Mouse (Mus musculus): Measurements from ENCODE around the gene Aak1. TPM values are rescaled to one million over a fixed set of nuclear protein-coding genes. Genes with fewer than 3 reads are reported as not detected.

Aak1 gene
- polyA plus RNA-seq, 1 experiment: 22.8 TPM

DNA sequence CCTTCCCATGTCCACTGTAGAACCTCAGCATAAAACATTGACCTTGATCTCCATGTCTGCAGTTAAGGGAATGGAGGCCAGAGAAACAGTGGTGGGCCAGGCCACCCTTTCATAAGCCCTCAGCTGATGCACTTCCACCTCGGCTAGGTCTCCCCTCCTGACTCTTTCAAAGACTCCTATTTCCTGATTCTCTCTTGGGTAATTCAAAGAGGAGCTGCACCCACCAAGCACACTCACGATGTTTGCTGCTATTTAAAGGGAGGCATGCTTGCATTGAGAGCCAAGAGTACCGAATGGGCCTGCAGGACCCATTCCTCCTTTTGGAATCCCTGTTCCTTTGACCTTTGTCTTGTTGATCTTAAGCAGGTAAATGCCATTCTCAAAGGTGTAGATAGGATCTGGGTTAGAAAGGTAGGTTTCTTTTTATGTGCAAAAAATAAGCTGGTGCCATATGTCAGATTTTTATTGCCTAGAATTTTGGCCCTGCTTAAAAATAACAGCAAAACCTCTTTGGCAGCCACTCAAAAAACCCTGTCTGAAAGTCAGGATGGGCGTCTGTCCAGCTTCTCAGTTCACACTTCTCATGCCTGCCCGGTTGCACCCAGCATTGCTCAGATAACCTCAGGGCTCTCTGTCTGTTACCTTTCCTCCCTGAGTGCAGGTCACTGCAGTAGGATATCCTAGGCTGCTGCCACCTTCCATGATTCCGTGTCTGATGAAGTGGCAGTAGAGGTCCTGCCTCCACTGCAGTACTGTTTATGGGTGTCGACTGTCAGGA, 68.9 kb downstream of the Aak1 start:
- H3K27ac ChIP-seq (ENCODE audit: insufficient read depth, low read depth, low read length): no peak overlapping the region
- H3K27me3 ChIP-seq (ENCODE audit: control insufficient read depth, insufficient read depth, low read length): no peaks in the 10 kb centered on the region
- no peaks in the 10 kb centered on the region; the same call in 1 of the 2 replicates for H3K4me1 ChIP-seq (ENCODE audit: control insufficient read depth, insufficient read depth, insufficient read length, low read length)
- H3K36me3 ChIP-seq (ENCODE audit: control insufficient read depth, insufficient read depth, low read length): peaks cover 2% of the 10 kb centered on the region; the same call in 1 of the 2 replicates
- TF ChIP-seq POLR2A (IDR thresholded peaks at IDR 0.05; ENCODE audit: low read depth, low read length) (no peak), CTCF (IDR thresholded peaks at IDR 0.05; ENCODE audit: extremely low read depth, insufficient read length, insufficient replicate concordance, low read depth, low read length) (no peak)
- no peak overlapping the region for H3K4me3 ChIP-seq (ENCODE audit: low read depth, low read length)
- 37% methylated on average over 7 of the region's 7 CpGs for WGBS

DNA sequence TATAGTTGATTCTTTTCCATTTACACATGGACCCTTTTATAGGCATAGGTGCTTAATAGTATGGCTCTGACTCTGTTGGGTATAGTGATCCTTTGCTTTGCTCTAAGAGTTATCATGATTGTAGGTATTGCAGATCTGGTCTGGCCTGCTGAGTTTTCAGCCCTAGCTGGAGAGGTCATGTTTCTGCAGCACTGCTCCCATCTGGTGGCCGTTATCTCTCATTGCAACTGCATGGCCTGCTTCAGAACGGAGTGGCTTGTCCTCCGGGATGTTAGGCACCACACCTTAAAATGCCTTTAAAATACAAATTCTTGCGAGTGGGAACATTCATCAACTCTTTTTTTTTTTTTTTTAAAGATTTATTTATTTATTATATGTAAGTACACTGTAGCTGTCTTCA, 72.6 kb downstream of the Aak1 start:
- H3K4me3 ChIP-seq (ENCODE audit: low read depth, low read length): no peak overlapping the region
- H3K36me3 ChIP-seq (ENCODE audit: control insufficient read depth, insufficient read depth, low read length): peaks cover 19% of the 10 kb centered on the region
- WGBS: 9% methylated on average over 4 of the region's 4 CpGs
- H3K27me3 ChIP-seq (ENCODE audit: control insufficient read depth, insufficient read depth, low read length): no peaks in the 10 kb centered on the region
- TF ChIP-seq POLR2A (IDR thresholded peaks at IDR 0.05; ENCODE audit: low read depth, low read length) (no peak), CTCF (IDR thresholded peaks at IDR 0.05; ENCODE audit: extremely low read depth, insufficient read length, insufficient replicate concordance, low read depth, low read length) (peak; percentile 80; the same call in 1 of the 2 replicates)
- no peaks in the 10 kb centered on the region; the same call in 1 of the 2 replicates for H3K4me1 ChIP-seq (ENCODE audit: control insufficient read depth, insufficient read depth, insufficient read length, low read length)
- H3K27ac ChIP-seq (ENCODE audit: insufficient read depth, low read depth, low read length): no peak overlapping the region

DNA sequence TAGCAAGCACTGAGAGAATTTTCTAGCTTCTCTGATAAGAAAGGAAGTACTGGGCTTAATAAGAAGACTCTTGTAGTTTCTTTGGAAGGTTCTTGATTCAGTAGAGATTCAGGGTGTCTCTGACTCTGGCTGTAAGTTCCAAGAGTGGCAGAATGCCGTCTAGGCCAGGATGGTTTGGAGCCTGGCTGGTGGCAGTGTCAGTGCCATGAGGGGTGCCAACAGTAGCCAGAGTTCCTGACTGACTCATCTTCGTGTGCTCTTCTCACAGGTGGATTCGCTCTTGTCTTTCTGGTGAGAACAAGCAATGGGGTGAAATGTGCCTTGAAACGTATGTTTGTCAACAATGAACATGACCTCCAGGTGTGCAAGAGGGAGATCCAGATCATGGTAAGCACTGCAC, 75.4 kb downstream of the Aak1 start:
- Histone ChIP-seq H3K4me3 (ENCODE audit: low read depth, low read length) (no peak overlapping the region), H3K4me1 (ENCODE audit: control insufficient read depth, insufficient read depth, insufficient read length, low read length) (no peaks in the 10 kb centered on the region), H3K36me3 (ENCODE audit: control insufficient read depth, insufficient read depth, low read length) (peaks cover 22% of the 10 kb centered on the region), H3K27me3 (ENCODE audit: control insufficient read depth, insufficient read depth, low read length) (no peaks in the 10 kb centered on the region), H3K27ac (ENCODE audit: insufficient read depth, low read depth, low read length) (no peak overlapping the region)
- TF ChIP-seq POLR2A (IDR thresholded peaks at IDR 0.05; ENCODE audit: low read depth, low read length) (no peak), CTCF (IDR thresholded peaks at IDR 0.05; ENCODE audit: extremely low read depth, insufficient read length, insufficient replicate concordance, low read depth, low read length) (no peak)
- 95% methylated on average over 4 of the region's 4 CpGs for WGBS

DNA sequence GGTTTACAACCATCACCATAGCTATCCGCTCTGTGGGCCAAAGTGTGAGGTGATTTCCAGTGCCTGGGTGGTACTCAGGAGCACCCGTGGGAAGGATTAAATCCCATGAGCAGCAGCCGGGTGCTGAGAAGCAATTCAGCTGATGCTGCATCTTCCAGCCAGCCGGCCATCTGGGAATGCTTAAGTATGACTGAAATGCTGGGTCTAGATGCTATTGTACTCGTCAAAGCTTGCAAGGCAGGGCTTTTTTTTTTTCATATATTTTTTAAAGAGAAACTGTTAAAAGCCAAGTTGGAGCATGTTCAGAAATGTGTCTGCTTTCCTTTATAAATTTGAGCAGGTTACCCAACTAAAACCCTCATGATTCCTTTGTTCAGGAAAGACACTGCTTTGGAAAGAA, 85.2 kb downstream of the Aak1 start:
- TF ChIP-seq POLR2A (IDR thresholded peaks at IDR 0.05; ENCODE audit: low read depth, low read length) (no peak), CTCF (IDR thresholded peaks at IDR 0.05; ENCODE audit: extremely low read depth, insufficient read length, insufficient replicate concordance, low read depth, low read length) (no peak)
- H3K27ac ChIP-seq (ENCODE audit: insufficient read depth, low read depth, low read length): no peak overlapping the region
- no peaks in the 10 kb centered on the region for H3K27me3 ChIP-seq (ENCODE audit: control insufficient read depth, insufficient read depth, low read length)
- 82% methylated on average over 5 of the region's 5 CpGs for WGBS
- H3K4me1 ChIP-seq (ENCODE audit: control insufficient read depth, insufficient read depth, insufficient read length, low read length): no peaks in the 10 kb centered on the region
- peaks cover 21% of the 10 kb centered on the region for H3K36me3 ChIP-seq (ENCODE audit: control insufficient read depth, insufficient read depth, low read length)
- no peak overlapping the region for H3K4me3 ChIP-seq (ENCODE audit: low read depth, low read length)

DNA sequence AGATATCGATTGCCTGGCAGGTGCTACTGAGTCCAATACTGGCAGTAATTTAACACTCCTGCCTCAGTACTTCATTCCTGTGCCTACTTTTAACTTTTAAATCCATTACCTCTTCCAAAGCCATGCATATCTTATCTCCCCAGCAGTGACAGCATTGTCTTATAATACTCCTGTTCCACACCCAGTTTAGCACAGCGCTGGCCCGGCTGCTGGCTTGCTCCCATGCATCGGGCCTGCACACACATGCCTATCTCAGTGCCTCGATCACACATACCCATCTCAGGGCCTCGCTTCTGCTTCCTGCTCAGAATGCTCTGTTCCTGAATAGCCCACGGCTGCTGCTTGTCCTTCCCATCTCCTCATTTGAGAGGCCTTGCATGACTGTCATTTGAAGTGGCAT, 90.5 kb downstream of the Aak1 start:
- Histone ChIP-seq H3K36me3 (ENCODE audit: control insufficient read depth, insufficient read depth, low read length) (peaks cover 28% of the 10 kb centered on the region), H3K27ac (ENCODE audit: insufficient read depth, low read depth, low read length) (no peak overlapping the region), H3K4me3 (ENCODE audit: low read depth, low read length) (no peak overlapping the region), H3K4me1 (ENCODE audit: control insufficient read depth, insufficient read depth, insufficient read length, low read length) (no peaks in the 10 kb centered on the region), H3K27me3 (ENCODE audit: control insufficient read depth, insufficient read depth, low read length) (no peaks in the 10 kb centered on the region)
- TF ChIP-seq CTCF (IDR thresholded peaks at IDR 0.05; ENCODE audit: extremely low read depth, insufficient read length, insufficient replicate concordance, low read depth, low read length): no peak
- TF ChIP-seq POLR2A (IDR thresholded peaks at IDR 0.05; ENCODE audit: low read depth, low read length): no peak
- WGBS: 53% methylated on average over 7 of the region's 7 CpGs

DNA sequence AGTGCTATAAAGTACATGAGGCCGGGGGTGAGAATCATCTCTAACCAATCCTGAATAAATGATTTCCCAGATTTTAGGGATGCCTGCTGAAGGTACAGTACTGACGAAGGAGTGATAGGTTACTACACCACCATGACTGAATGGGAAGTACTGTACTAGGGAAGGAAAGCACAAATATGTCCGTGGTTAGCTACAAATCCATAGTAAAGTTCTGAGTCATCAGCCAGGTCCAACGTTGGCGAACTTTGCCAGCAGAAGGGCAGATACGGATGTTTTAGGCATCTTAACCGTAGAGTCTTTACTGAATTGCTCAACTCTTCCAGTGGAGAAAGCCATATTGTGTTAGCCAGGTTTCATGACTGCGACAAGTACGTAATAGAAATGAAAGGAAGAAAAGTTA, 91.6 kb downstream of the Aak1 start:
- no peak overlapping the region for H3K27ac ChIP-seq (ENCODE audit: insufficient read depth, low read depth, low read length)
- H3K36me3 ChIP-seq (ENCODE audit: control insufficient read depth, insufficient read depth, low read length): peaks cover 23% of the 10 kb centered on the region
- H3K27me3 ChIP-seq (ENCODE audit: control insufficient read depth, insufficient read depth, low read length): no peaks in the 10 kb centered on the region
- TF ChIP-seq CTCF (IDR thresholded peaks at IDR 0.05; ENCODE audit: extremely low read depth, insufficient read length, insufficient replicate concordance, low read depth, low read length): no peak
- no peak for TF ChIP-seq POLR2A (IDR thresholded peaks at IDR 0.05; ENCODE audit: low read depth, low read length)
- H3K4me3 ChIP-seq (ENCODE audit: low read depth, low read length): no peak overlapping the region
- WGBS: 96% methylated on average over 9 of the region's 9 CpGs
- no peaks in the 10 kb centered on the region for H3K4me1 ChIP-seq (ENCODE audit: control insufficient read depth, insufficient read depth, insufficient read length, low read length)

DNA sequence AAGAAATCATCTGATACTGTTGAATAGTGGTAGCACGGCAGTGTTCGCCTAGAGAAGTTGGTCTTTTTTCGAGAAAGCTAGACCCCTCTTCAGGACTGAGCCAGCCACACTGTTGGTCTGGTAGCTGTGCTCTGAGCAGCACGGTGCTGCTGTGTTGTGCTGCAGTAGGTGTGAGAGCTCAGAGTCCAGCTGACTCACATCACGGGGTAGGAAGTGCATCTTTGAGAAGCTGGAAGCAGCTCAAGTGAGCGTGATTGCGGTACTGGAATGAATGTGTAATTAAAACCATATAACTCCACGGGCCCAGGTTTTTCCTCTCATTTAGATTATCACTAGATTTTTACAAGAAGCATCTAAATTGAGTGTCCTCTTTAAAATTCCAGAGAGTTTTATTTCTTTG, 97.8 kb downstream of the Aak1 start:
- no peak overlapping the region for H3K4me3 ChIP-seq (ENCODE audit: low read depth, low read length)
- 48% methylated on average over 8 of the region's 8 CpGs for WGBS
- TF ChIP-seq POLR2A (IDR thresholded peaks at IDR 0.05; ENCODE audit: low read depth, low read length) (no peak), CTCF (IDR thresholded peaks at IDR 0.05; ENCODE audit: extremely low read depth, insufficient read length, insufficient replicate concordance, low read depth, low read length) (no peak)
- no peak overlapping the region for H3K27ac ChIP-seq (ENCODE audit: insufficient read depth, low read depth, low read length)
- no peaks in the 10 kb centered on the region for H3K27me3 ChIP-seq (ENCODE audit: control insufficient read depth, insufficient read depth, low read length)
- H3K4me1 ChIP-seq (ENCODE audit: control insufficient read depth, insufficient read depth, insufficient read length, low read length): no peaks in the 10 kb centered on the region
- peaks cover 16% of the 10 kb centered on the region for H3K36me3 ChIP-seq (ENCODE audit: control insufficient read depth, insufficient read depth, low read length)

Data from small intestine, adult 2 months (tissue).